Mouse (Mus musculus) CH12F3 (cell line): Measurements from ENCODE around the gene Txnrd1.

ENCODE experiments used
- in situ Hi-C: fragments of 300-500 bp; cut with MboI; formaldehyde crosslinking; loops from 2 replicates; pipeline ENCODE4 v1.14.3; 2020; ENCODE audit warnings: low sequenced_read_pairs

The Txnrd1 gene

DNA sequence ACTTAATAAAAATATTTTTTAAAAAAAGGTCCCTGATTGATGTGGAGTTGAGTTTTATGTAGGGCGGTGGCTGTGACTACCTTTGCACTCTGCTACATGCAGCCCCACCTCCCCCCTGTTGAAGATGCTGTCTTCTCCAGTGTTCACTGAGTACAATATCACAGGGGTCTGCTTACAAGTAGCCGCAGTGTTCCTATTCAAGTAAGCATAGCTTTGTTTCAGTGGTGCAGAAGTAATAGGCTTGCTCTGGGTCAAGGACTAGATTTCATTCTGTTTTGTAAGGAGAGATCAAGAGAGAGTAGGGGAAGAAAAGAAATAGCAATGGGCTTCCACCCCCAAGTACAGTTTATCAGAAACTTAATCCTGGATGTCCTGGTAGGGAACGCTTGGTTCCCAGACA lies 16.2 kb upstream of the Txnrd1 start:
- in situ Hi-C loops, result no loop called here

DNA sequence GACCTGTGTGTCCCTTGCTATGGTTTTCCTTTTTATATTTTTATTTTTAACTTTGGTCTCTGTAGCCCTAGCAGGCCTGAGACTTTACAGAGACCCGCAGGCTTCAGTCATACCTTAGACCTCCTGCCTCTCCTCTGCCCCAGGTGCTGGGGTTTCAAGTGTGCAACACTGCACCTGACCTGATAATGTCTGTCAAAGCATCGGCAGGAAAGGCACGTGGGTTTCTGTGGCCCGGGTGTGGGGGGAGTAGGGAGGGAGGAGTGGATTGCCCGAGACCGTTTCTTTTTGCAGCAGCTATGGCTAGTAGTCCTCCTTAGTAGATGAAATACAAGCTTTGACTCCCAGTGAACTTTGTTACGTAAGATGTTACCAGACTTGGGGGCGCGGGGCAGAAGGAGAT lies 15.8 kb upstream of the Txnrd1 start:
- in situ Hi-C loops, result no loop called here

DNA sequence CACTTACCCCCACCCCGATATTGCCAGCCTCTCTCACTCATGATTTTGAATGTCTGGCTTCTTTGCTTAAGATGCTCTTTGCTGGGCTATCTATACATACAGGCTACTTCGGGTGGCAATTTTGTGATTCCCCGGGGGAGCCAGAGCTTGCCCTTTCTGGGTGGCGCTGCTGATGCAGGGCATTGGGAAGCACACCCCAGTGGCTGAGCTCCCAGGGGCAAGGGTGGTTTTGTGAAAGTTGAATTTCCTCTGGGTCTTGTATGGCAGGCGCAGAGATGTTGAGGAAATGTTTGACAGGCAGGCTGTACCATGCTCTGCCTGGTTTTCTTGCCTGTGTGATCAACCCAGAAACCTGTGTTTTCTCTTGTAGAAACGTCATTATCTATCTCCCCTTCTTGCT lies 15.1 kb upstream of the Txnrd1 start:
- in situ Hi-C loops, result no loop called here

DNA sequence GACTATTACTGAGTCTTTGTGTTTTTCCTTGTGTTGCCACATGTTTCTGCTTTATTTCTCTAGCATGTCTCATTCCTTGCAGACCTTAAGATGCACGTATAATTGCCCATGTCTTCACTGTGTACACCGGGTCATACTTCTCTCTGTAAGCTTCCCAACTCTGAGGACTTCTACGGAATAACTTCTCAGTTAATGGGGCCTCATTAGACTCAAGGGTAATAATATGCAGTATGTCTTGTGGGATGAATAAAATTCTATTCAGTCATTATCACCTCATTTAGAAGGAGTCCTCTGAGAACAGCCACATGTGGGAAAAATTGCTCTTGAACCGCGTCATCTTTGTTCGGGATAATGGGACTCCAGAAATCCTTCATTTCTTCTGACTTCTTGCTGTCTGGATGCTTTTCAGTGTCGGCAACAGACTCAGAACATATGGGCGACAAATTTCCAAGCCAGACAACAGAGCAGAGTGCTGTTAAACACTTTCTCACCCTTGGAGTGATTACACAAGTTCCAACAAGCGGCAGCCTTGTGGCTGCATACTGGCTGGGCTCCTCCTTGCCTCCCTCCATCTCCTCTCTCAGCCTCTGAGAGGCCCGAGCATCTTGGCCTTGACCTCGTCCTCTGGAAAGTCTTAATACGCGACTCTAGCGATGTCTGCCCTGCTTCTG lies 10.5 kb upstream of the Txnrd1 start:
- in situ Hi-C loops, result no loop called here

DNA sequence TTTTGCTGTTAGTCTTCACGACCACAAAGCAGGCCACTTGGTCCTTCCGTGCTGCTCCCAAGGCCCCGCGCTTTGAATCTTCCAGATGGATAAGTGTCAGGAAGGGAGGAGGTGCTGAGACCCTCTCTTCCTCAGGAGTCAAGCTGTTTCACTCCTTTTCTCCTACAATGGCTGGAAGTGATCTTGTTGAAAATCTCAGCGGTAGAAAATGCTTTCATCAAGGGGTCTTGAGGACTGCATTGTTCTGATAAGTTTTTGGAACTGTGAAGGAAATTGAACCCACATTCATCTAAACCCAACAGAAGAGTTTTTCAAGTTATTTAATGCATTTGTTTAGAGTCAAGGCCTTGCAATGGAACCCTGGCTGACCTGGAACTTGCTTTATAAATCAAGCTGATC lies 10.0 kb upstream of the Txnrd1 start:
- in situ Hi-C loops, result no loop called here

DNA sequence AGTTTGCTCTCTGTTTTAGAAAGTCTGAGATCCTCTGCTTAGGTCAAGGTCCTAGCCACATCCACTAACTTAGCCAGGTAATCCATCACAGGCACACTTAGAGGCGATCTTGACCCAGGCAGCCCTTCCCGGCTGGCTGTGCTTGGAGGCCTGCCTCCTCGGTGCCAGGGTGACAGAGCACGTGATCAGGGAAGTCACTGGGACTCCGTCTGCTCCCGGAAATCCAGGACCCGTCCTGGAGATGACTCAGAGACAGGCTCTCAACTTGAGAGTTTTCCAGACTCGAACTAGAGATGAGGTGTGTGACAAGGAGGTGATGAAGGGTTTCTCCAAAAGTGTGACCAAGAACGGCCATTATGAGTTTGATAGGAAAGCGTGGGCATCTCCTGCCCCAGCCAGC lies 9.2 kb upstream of the Txnrd1 start:
- in situ Hi-C loops, result no loop called here

DNA sequence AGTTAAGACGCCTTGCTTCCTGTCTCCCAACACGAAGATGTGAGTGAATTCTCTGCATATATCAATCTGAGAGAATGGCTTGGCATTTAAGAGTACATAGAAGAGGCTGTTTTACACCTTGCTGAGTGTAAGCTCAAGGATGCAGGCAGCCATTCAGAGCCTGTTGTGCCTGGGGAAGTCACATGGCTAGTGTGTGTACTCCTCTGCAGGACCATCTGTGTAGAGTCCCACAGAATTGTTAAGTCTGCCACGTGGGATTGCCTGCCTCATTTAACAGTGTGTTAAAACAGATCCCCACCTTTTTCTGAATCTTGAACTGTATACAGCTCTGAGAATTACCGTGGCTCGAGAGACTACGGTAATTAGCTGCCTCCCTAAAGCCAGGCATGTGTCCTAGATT lies 7.2 kb upstream of the Txnrd1 start:
- in situ Hi-C loops, result no loop called here

DNA sequence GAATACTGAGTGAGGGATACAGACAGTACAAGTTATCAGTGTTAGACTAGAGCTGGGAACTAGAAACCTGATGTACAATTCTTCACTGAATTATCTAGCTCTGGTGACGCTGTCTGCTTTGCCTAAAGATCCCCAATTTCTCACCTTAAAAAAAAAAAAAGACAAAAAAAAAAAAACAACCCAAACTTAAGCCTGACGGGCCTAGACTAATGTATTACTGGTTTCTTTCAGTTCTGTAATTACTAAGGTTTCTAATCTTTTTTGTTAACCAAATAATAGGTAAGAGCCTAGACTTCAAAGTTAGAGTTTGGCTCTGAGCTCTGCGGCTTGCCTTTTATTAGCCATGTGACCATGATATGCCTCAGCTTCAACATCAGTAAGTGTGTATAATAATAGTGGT lies 2.1 kb downstream of the Txnrd1 start:
- in situ Hi-C loops, result no loop called here

DNA sequence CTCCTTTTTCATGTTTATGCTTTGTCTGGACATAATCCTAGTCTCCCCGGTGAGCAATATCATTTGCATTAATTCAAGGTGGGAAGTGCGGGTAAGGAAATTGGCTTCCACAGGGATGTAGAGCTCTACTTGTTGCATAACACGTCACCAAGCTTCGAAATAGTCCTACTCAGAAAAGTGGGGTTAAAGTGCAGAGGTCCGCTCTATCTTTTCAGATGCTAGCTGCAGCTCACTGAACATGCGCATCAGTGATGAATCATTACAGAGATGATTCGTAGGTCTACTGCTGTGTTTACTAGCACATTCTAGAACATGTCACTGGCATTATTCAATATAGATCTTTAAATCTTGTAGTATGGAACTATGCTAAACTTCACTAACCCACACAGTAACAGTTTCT lies 4.6 kb downstream of the Txnrd1 start:
- in situ Hi-C loops, result no loop called here

DNA sequence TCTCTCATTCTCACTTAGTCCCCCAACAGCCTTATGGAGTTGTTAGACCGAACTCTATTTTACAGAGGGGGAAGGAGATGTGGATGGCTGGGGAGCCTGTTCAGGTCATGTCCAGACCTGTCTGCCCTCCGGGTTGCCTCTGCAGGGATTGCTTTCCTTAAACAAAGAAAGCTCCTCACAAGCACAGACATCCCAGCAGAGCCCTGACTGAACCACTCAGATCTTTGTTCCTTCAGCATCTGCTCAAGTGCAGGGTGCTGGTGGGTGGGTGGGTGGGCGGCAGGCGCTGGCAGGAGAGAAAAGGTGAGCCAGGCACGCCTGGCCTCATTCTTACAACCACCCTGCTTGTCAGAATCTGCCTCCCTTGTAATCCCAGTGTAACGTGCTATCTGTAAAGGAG lies 10.3 kb downstream of the Txnrd1 start:
- in situ Hi-C loops, result no loop called here

DNA sequence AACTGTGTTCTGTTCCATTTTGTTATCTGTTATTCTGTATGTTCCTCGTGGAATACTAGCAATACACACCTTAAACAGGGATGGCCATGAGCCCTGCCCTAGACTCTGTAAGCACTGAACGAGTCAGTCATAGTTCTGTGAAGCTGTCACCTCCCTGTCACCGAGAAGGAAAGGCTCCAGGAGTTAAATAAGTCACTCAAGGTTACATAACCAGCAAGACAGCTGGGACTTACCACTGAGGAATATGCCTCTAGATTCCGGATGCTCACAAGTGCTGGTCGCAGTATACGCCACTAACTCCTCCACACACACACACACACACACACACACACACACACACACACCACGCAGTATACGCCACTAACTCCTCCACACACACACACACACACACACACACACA lies 11.0 kb downstream of the Txnrd1 start:
- in situ Hi-C loops, result no loop called here

DNA sequence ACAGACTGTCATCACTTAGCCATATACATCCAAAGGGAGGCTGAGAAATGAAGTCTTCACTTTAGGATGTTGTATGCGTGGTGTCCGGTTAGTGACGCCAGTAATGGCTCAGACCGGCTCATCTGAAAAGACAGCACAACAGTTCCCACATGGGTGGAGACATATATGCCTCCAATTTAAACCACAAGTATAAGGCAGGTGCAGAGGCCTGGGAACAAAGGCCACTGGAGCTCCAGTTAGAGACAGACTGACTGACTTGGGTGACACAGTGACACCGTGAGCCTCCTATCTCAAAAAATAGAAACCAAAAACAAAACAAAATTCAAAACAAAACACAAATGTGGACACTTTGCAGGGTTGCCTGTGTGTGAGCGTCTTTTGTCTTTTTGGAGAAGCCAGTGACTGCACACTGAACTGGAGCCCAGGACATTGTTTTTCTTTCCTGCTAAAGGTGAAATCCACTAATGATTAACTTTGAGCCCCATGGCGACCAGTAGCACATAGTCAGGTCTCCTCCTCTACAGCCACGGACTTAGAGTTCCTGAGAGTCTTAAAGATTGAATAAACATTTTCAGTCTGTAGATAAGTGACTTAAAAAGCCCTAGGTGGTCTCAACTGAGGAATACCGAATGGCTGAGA lies 14.2 kb downstream of the Txnrd1 start:
- in situ Hi-C loops, result no loop called here

DNA sequence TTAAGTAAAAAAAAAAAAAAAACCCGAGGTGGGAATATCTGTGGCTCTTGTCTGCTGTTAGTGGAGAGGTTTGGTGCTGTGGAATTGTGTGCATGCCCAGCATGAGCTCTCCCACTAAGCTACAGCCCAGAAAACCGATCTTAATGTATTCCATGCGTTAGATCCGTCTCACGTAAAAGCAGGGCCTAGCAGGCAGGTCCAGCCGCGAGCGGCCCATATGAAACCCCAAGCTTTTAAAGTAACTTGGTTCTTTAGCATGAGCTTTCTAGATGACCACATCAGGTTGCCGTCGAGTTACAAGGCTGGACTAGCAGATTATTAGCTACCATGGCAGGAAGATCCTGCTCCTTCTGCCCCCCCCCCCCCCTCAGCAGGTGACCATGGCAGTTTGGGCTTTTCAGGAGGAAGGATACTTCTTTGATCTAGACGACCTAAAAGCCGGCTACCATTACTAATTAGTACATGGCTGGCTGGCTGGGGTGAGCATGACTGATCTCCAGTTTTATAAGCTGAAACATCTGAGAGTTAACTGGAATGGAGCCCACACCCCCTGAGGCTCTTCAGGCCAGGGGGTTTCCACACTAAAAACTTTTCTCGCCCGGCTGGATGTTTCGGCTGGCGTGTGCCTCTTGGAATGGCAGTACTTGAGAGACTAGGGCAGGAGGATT lies 16.1 kb downstream of the Txnrd1 start:
- in situ Hi-C loops, result no loop called here

DNA sequence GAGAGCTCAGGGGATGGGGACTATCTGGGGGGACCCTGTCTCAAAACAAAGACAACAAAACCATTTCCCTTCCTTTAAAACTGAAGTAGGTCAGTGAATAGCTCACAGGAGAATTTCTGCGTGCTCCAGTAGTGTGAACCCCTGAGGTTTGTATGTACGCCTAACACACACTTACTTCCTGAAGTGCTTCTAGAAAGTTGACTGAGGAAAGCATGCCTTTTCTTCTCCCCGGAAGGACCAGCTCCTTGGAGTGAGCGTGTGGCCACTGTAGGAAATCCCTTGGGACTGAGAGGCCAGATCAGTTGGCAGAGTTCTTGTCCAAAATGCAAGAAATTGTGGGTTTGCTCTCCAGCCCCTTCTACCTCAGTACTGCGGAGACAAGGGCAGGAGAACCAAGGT lies 16.6 kb downstream of the Txnrd1 start:
- in situ Hi-C loops, result no loop called here

DNA sequence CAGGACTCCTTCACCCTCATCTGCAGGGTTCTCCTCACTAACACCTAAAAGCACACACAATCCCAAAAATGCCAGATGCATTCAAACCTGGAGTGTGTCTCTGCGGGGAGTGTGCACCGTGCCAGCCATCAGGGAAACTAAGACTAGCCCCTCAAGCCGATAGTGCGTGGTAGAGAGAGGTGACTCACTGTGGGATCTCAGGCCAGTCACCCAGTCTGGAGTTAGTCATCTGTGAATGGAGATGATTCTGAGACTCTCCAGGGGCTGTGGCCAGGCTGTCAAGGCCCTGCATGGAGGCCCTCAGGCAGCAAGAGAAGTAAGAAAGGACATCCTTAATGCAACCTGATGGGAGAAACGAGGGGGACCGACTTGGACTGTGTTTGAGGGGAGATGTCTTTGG lies 18.0 kb downstream of the Txnrd1 start:
- in situ Hi-C loops, result no loop called here

DNA sequence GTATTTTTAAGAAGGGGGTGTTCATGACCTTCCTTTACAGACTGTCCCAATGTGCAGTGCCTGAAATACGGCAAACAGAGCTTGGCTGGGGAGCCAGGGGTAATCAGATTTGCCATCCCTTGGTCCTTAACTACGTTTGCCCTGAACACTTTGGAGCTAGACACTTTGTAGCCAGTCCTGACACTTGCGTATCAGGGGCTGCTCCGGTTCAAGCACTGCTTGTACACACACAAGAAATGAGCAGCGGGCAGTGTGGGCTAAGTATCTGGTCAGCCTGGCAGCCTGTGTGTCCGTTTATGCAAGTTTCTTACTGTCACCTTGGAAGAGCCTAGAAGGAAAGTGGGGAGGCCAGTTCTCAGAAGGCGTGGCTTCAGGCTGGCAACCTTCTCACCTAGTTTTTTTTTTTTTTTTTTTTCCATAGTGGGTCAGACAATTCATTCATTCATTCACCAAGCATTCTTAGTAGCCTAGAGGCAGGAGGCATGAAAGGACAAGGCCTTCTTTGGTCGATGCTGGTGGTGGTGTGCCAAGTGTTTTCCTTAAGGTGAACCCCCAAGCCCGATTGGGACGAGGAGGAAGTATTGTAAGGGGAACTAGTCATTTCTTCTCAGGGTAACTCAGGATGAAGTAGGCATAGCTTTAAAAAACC lies 24.4 kb downstream of the Txnrd1 start:
- in situ Hi-C loops, result no loop called here

DNA sequence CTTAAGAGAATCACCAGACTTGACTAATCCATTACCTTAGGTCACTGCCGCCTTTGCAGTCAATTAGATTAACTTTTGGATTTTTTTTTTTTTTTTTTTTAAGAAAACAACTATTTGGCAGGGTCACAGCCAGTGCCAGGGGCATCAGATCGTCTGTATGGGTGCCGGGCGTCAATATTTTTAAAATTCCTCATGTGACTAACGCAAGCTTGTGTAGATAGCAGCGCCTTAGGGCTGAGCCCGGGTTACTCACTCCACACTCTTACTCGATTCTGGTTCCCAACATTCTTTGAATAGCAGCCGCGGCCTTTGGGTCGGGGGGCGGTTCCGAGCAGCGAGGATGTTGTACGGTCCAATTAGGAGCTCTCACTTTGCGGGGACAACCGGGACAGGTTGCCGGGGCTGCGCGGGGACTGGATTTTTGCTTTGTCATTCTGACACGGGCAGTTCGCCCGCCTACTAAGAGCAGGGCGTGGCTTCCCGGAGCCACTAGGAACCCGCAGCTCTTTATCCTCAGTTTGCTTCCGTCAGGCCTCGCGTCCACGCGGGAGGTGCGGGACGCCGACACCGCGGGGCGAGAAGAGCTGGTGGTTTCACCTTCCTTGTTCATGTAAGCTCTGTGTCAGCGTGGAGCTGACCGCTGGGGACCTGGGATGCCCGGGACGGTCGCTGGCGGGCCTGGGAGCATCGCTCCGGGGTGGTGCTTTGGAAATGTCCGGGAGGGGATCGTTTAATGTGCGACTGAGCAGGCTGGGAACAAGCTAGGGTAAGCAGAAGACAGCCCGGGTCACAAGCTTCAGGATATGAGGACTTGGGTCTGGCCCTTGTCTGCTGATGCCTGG lies 25.2 kb downstream of the Txnrd1 start:
- in situ Hi-C loops, result no loop called here

DNA sequence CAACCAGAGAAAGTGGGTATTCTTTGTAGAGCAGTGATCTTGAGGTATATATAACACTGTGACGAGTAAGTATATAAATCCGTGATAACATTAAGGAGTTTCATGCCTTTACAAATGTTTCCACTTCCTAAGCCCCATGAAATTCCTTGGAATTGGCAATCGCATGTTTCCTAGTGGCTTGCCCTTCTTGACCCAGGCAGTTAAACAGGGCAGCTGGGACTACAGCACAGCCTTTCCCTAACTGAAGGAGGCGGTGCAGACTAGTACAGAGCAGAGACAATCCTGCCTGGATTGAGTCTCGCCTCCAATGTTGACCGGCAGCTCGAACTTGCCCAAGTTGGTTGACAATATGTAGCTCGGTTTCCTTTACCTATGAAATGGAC lies 25.8 kb downstream of the Txnrd1 start:
- in situ Hi-C loops, result no loop called here

DNA sequence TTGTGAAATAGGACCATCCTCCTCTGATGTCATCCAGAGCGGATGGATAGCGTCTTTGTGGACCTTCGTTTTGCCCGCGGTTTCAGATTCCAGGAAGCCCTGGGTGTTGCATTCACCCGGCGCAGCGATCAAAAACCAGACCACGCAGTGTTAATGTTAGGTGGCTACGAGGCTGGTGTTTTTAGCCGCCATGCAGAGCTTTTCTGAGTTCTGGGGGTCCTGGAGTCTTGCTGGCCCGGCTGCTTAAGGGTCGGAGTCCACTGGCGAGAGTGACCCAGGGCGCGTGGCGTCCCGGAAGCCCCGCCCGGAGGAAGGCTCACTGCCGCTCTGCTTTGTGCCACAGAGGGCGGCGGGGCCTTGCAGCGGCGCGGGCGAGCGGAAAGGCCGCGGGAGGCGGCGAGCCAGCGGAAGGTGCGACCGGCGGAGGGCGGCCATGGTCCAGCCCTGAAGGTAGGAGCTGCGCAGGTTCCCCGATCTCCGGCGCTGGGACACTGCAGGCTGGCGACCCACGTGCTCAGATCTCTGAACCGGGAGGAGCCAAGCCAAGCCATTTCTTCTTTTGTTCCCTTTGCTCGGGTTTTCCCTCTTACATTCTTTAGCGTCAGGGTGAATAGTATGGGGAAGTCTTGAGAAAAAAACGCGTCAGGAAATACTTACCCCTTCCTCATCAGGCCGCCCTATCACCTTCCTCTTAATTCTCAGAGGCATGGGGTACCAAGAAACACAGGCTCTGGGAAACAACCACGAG lies 26.6 kb downstream of the Txnrd1 start:
- in situ Hi-C loops, result no loop called here

DNA sequence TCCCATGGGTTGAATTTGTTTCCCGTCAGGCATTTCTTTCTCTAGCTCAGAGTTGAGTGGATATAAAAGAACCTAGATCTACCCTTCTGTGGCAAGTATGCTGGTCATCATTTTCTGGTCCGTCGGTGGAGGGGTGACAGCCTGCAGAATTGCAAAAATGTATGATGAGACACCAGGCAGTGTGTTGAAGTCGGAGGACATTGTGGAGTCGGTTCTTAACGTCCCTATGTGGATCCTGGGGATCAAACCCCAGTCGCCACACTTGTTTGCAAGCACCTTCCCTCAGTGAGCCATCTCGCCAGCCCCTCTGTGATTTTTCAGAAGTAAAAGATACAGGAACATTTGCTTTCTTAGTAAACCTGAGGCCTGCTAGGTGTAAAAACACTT lies 27.2 kb downstream of the Txnrd1 start:
- in situ Hi-C loops, result no loop called here
